Mouse (Mus musculus): ENCODE measurements around the gene Elmod1.

The Elmod1 gene

GRCm38 (mm10) chr9:53910331-53910730 lies 64.8 kb downstream of the Elmod1 start:
- no peak for DNase-seq (ENCODE audit: low read depth, low spot score)

- no peak for DNase-seq (ENCODE audit: low read depth, low spot score)
Measured at GRCm38 (mm10) chr9:53906798-53907197, 68.3 kb downstream of the Elmod1 start.

GRCm38 (mm10) chr9:53905418-53905817 lies 69.7 kb downstream of the Elmod1 start:
- no peak for DNase-seq (ENCODE audit: low read depth, low spot score)

- DNase-seq (ENCODE audit: low read depth, low spot score): no peak
Measured at GRCm38 (mm10) chr9:53903215-53903842, 71.8 kb downstream of the Elmod1 start.

- no peak for DNase-seq (ENCODE audit: low read depth, low spot score)
Measured at GRCm38 (mm10) chr9:53899836-53900235, 75.3 kb downstream of the Elmod1 start.

- DNase-seq (ENCODE audit: low read depth, low spot score): no peak
Measured at GRCm38 (mm10) chr9:53895827-53896226, 79.3 kb downstream of the Elmod1 start.

GRCm38 (mm10) chr9:53890075-53890474 lies 85.0 kb downstream of the Elmod1 start:
- DNase-seq (ENCODE audit: low read depth, low spot score): no peak

- no peak for DNase-seq (ENCODE audit: low read depth, low spot score)
Measured at GRCm38 (mm10) chr9:53883588-53884280, 91.4 kb downstream of the Elmod1 start.

- no peak for DNase-seq (ENCODE audit: low read depth, low spot score)
Measured at GRCm38 (mm10) chr9:53877423-53877822, 97.7 kb downstream of the Elmod1 start.

- no peak for DNase-seq (ENCODE audit: low read depth, low spot score)
Measured at GRCm38 (mm10) chr9:53873239-53873638, 101.9 kb downstream of the Elmod1 start.
